Mouse (Mus musculus) kidney, adult 18-20 months (tissue): ENCODE measurements at regions not wholly inside any gene's neighbourhood (a gene's known extent, or its start where the extent isn't known, plus 50 kb on each side); places are given as distances from the start of the nearest gene placed in this dataset.
A peak's percentile ranks its signal among the peaks of the same experiment; 100 is the strongest.

ENCODE experiments used
- DNase-seq: peaks from one replicate; pipeline ENCODE4 v3.0.0; 2021

DNA sequence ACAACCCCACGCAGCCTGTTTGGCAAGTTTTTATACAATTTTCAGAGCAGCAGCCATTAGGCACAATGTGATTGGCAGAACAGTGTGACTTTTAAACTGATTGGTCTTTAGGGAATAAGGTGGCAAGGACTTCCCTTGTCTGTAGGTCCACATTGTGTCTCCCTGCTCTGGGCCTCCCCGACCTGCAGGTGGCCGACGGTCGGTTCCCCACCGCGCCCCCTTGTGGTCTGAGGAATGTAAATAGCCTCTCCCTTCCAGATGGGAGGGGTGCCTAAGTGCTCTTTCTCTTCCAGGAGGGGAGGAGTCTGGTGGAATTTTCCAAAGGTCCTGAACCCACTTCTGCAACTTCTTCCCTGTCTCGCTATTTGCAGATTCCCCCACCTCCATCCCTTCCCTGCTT, 52.5 kb upstream of the Prr5 start:
- peak; percentile 70 for DNase-seq

DNA sequence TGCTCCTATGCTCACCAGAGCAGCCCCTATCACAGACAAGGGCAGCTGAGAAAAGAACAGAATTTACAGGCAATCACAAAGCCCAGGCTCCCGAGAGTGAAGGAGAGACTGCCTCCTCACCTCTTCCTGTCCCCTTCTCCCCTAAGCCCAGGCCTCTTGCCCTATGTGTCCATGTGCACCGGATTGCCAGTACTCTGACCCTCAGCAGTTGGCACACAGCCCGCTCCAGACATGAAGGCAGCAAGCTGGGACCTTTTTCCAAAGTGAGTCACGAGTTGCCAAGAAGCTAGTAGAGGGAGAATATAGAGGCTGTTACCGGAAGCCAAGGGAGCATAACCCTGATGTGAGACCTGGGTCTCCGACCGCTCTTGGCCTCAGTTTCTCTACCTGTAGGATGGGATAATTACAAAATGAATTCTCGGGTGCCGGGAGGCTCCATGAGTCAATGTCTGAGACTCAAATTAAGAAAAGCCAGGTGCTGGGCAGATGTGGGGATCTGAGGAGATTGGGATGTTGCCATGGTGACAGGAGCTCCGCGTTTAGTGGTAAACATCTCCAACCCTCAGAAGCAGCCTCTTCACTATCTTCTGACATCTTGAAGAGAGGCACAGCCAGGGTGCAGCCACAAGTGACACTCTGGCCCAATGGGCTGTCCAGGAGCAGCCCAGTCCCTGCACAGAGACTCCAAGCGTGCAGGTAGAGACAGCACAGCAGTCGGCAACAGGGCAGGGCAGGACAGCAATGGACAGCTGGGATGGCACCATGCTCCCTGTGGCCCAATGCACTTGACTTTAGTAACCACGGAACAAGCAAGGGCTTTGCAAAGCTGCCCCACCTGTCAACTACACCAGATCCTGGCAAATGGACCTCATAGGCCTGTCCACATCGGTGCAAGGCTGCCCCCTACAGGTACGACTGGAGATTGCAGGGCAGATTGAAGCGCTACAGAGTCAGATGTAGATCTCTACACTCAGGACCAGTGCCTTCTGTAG, 55.6 kb upstream of the Prr5 start:
- peak; percentile 90 for DNase-seq

DNA sequence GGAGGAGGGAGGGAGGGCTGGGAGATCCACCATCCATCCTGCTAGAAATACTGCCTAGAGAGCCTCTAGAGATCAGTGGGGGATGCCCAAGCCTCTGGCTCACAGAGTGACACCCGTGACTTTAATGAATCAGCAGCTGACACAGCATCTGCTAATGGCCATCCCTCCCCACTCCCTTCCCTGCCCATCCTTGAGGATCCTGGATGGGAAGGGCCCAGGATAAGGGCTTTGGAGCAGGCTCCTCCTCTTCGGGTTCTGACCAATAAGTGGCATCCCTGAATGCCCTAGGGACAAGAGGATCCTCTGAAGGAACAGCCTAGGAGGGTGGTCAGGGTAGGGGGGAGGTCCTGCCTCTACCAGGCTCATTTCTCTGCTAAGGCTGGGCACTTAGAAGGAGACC, 55.3 kb upstream of the Rtl6 start:
- no peak for DNase-seq

DNA sequence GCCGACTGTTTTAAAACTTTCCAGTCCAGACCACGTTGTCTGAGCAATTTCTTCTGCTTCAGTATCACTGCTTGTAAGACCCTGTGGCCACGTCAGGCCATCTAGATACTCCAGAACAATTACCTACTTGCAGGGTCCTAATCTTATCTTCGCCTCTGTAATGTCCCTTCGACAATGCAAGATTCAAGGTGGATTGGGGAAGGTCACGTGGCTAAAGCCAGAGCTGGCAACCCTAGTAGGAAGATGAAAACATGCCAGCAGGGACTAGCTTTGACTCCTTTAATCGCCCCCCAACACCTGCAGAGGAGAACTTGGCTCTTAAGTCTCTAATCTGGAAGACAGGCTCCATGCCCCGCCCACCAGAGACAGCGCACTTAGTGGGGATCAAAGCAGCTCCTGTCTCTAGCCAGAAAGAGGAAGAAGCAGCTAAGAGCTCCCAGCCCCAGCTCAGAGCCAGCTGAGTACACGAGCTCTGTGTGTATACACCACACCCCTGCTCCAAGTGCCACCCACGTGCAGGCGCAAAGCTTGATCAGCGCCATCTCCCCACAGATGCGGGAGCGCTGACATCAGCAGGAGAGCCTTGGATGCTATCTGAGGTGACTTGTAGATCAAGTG, 52.3 kb upstream of the Rtl6 start:
- no peak for DNase-seq

DNA sequence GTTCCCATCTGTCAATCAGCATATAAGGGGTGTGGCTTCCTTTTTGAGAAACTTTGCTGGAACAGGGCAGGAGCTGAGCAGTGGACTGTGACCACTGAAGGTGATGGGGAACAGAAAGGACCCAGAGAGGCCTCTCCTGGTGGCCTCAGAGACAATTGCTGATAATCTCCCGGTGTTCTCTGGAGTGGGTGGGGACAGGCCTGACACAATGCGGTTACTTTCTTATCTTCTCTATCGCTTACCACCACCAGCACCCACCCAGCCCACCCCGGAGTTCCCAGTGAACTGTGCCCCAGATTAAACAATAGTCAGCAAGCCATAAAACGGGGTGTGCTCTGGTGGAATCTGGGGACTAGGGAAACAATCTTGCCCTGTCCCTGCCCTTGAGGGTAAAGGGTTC, 51.4 kb upstream of the Rtl6 start:
- no peak for DNase-seq
